Mouse (Mus musculus) retina, embryonic 14.5 days (tissue): Measurements from ENCODE around the gene Pmpcb.
"Not testable (repeated sequence)": the region's sequence is repeated elsewhere in the genome, so short reads cannot be mapped to it uniquely, and the experiment has no call there.

Source experiments
- DNase-seq: peaks from one replicate; pipeline ENCODE4 v3.0.0-alpha.2; 2015; ENCODE audit warnings: low spot score

The Pmpcb gene

DNA sequence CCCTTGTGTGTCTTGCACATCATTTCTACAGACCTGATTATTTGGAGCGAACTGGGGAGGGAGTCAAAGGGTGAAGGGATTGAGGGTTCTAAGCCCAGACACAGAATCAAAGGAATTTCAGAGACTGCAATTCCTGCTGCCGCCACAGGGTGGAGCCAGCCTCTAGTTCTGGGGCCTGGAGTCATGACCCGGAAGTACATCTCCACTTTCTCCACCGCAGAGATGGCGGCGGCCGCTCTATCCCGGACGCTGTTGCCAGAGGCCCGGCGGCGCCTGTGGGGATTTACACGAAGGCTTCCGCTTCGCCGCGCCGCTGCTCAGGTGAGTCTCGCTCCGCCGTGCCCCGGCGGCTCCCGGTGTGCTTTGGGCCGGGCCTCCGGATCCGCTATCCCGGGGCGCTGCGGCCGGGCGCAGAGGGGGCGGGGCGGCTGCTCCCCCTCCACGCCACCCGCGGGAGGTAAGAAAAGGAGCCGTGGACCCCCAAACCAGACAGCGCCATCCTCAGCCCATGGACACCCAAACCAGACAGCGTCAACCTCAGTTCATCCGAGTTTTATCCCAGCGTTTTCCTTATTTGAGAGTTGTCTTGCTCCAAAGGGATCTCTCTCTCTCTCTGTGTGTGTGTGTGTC, at the start of gene Pmpcb:
Pmpcb (plus strand) TSS at position 186 of the 630 bp plus-strand sequence.
- peak; percentile 96 for DNase-seq

DNA sequence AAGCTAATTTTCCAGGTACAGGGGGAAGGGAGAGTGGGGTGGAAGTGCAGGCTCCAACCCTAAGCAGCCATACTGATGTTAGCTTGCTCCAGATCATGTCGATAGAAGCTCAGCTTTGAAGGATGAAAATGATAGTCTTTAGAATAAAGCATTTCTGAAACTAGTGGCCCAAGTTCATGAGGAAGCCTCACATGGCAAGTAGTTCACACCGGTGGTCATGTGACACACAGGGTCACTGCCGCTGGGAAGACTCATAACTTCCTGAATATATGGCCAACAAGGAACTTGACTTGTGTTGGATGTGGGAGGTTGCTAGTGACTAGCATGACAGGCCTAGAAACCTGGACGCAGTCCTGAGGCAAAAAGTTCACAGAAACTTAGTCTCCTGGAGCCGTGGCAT, 44.7 kb upstream of the Pmpcb start:
- no peak for DNase-seq

DNA sequence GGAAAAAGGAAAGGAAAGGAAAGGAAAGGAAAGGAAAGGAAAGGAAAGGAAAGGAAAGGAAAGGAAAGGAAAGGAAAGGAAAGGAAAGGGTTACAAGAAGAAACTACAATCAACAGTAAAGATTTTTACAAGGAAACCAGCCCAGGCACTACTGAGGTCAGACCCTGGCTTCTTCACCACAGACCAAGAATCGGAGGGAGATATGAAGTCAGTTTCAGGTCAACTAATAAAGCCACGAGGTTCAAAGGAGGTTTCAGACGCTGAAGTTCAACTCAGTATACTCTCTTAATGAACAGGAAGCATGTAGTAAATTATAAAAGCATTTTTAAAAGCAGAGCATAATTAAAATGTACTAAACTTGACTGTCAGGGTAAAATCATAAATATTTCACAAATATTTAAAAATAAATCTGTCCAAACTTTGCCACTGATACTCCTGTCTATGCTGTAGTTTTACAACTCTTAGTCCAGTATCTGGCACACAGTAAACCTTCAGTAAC, 43.5 kb upstream of the Pmpcb start:
- DNase-seq, result no peak

DNA sequence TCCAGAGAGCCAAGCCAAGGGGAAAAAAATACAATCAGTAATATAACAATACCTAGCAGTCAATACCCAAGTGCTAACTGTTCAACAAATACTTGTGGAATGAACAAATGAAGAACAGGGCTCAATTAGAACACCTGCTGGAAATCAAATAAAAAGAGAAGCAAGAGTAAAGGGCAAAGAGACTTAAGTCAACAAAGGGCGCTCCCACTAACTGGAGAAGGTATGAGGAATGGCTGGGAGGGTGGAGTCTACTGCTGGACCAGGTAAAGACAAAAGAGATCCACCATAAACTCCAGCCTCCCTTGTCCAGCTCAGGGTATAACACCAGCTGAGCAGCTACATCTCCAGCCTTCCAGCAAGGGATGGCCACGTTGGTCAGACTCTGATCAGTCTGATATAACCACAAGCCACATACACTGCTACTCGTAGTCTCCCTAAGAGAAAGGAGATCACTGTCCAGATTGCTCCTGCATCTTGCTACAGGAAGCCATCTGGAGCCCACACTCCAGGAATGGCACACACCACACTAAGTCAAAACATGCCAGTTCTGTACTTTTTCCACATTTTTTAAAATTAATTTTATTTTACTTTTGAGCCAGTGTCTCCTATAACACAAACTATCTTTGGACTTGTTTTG, 42.0 kb upstream of the Pmpcb start:
- no peak for DNase-seq

DNA sequence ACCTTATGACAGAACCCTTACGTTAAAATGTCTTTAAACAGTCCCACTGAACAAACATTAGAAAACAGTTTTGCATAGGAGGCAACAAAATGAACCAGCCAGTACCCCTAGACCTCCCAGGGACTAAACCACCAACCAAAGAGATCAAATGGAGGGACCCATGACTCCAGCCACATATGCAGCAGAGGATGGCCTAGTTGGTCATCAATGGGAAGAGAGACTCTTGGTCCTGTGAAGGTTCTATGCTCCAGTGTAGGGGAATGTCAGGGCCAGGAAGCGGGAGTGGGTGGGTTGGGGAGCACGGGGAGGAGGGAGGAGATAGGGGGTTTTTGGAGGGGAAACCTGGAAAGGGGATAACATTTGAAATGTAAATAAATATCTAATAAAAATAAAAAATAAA, 37.4 kb upstream of the Pmpcb start:
- DNase-seq, result not testable (repeated sequence)

DNA sequence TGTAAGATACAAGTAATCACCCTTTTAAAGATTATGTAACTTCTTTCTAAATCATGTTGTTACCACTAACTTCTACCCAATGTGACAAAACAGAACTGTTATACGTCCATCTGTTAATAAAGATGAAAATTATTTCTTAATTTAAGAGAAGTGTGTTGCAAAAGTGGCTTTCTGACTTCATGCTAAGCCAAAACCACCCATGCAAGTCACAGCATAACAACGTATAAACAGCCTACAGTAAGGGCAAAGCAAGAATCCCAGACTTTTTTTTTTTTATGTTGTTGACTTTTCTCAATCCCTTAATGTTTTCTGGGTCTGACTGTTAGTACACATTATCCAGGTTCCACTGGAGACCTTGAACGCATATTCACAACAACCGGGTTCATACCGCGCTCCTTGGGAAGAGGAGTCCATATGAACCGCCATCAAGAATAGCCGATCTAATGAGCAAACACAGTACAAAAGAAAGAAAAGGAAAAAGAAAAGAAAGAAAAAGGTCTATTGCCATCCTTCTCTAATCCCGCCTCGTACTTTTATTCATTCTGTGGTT, 36.6 kb upstream of the Pmpcb start:
- peak; percentile 20 for DNase-seq

DNA sequence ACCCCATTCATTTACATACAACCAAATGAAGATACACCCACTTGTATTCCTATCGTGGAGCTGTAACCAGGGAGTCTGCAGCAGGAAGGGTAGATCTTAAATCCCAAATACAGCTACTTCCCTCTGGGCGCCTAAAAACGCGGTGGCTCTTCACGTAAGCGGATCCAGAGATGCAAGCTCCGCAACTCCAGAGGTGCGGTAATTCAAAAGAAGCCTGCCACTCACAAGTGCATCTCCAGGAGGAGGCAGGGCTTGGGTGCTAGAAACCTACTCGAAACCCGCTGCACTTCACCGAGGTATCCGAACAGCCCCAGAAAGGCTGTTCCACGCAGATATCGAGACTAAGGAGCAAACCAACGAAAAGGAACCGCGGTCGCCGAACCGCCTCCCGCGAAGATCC, 36.0 kb upstream of the Pmpcb start:
- no peak for DNase-seq

DNA sequence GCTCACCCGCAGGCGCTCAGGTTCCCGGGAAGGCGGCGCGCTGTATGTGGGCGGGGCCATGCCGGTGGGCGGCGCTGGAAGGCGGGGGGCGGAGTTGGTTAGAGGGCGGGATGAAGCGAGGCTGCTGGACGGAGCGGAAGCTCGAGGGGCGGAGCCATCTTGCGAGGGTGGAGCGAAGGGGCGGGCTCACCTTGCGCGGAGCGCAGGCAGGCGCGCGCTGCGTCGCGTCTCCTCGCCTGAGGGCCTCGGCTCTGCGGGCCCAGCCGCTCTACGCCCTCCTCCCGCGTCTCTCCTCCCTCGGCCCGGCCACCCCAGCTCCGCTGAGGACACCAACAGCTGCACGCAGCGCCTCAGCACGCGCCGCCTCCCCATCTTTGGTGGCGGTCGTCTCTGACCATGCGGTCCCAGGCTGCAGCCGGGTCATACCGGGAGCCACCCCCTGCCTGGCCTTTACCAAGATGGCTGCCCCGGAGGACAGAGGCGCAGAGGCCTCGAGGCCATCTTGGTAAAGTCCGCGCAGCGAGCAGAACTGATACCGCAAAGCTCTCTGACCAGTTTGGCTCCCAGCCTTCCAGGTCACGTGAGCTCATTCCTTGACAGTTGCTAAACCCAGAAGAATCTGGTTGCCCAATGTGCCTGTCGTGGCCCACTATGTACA, 35.5 kb upstream of the Pmpcb start, which contains the start of gene Napepld:
Napepld (minus strand) TSS at position 46 of the 658 bp plus-strand sequence.
- peak; percentile 98 for DNase-seq

DNA sequence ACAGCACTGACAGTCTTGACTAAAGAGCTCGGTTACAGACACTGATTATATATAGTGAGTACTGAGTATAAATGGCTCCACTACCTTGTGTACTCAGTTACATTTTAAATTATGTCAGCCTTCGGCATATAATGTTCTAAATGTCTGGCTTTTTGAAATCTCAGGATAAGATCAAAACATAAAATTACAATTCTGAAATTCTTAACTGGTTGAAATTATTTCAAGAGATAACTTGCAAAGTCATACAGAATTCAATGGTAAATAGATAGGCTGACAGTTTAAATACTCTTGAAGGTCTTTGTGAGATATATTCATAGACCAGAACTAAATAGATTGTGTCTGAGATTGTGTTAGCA, 35.0 kb upstream of the Pmpcb start:
- DNase-seq, result peak; percentile 11

DNA sequence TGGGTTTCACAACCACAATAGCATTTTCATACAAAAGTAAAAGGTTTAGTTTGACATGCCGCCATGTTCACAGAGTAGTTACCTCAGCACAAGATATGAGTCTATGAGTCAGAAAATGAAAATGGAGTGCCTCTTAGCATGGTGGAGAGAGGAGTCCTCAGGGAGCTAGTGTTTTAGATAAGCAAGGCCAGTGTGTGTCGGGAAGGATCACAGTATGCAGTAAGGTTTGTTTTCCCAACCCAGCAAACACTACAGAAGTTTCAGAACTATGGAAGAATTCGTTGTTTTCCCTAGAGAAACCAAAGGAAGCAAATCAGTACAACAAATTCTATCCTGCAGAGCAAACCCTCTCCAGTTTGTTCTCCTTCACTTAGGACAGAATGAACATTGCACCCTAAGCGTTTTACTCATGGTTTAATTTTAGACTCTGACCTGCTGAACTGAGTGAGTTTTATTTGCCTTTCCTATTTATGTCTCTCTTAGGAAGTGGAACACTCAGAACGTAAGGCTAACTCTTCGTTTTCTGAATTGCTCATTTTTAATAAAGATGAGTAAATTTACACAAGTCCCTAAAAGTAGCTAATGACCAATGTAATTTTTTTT, 34.0 kb upstream of the Pmpcb start:
- DNase-seq, result no peak

DNA sequence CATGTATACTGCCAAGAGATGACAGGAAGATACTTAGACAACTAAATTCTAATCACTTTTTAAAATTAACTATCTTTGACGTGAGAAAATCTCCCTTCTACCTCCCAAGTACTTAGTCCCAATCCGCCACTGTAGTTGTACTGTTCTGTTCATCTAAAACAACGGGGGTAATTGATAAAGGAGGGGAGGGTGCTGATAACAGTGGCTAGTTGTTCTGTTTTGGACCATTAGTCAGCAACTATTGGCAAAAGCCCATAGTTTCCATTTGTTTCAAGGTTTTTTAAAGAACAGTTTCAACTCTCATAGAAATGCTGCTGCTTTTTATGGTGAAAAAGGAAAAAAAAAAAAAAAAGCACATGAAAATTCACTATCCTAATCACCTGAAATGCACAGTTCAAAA, 33.2 kb upstream of the Pmpcb start:
- no peak for DNase-seq

DNA sequence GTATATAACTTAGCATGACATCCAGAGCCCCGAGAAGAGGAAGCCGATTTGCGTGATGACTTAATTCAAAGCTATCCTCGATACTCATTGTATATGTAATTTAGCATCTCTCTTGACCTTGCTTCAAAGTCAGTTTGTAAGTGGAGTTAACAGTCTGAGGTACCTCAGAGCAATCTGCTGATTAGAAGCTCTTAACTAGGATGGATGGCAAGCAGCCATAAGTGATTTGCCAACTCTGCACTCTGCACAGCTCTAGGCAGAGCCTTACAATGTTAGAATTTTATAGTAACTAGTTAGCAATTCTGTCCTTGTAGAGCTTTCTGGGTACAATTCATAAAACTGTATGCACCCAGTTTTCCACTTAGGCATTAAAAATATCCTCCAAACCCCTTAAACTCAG, 30.4 kb upstream of the Pmpcb start:
- no peak for DNase-seq

DNA sequence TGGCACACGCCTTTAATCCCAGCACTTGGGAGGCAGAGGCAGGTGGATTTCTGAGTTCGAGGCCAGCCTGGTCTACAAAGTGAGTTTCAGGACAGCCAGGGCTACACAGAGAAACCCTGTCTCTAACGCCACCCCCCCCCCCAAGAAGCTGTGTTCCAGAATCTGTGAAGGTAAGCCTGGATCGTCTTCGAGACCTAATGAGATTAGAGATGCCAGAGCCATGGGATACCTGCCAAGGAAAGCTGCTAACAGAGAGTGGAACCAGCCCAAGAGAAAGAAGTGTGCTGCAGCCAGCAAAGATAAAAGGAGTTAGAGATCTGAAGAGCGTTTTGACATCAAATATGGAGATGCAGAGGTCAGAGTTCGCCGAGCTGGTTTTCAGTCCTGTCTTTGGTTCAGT, 28.9 kb upstream of the Pmpcb start:
- not testable (repeated sequence) for DNase-seq

DNA sequence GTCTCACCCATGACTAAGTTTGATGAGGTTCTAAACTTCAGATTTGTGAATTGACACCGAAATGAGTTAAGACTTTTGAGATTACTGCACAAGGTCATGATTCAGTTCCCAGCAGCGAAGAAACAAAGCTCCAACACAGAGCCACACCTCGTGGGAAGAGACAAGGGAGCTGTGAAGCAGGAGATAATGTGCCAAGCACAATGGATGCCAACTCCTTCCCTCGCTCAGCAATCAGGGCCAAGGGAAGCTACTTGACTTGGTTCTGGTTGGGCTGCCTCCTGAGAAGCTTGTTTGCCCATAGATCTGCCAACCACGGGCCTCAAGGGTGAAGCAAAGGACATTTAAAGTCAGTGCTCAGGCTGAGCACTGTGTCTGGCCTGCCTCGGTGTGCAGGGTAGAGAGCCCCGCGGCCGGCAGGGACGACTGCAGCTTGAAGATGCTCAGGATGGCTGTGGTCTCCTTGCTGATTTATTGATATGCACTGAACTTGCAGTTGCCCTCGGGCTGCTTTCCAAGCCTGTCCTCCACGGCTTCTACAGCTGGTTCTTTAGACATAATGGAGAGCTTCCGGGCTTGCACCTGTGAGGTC, 24.7 kb upstream of the Pmpcb start:
- no peak for DNase-seq

DNA sequence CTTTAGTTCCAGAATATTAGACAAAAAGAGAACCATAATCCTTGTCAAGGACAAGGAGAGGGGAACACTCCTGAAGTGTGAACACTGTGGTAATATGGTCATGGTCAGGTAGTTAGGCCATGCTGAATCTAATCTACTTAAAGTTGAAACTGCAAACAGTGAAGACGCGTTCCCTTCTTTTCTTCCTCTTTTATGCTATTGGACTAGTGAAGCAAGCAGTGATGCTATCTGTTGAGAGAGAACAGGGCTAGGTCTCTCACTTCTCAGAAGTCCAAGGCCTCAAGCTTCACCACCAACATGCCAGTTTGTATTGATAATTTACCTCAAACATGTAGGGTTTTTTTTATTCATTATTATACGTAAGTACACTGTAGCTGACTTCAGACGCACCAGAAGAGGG, 22.5 kb upstream of the Pmpcb start:
- no peak for DNase-seq

DNA sequence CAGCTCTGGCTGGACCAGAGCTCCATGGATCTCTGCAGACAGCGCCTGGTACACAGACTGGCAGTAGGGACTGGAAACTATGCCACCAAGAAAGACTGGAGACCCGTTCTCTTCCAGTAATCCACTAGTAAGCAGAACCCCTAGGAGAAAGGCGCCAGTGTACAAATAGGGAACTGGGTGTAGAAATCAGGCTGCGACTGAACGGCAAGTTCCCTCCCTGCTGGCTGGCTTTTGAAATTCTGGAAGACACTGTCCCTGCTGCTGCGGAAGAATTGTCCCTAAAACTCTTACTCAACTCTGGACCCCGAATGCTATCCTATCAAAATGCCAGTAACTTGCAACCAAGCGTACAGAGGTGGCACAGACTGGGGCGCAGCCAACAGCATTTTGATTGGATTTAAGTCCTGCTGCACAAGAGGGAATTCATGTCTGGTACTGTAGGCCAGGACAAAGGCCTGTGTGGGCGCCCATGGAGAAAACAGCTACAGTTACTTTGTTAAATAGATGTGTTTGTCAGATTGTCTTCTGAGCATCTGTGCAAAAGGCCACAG, 19.7 kb upstream of the Pmpcb start:
- no peak for DNase-seq

DNA sequence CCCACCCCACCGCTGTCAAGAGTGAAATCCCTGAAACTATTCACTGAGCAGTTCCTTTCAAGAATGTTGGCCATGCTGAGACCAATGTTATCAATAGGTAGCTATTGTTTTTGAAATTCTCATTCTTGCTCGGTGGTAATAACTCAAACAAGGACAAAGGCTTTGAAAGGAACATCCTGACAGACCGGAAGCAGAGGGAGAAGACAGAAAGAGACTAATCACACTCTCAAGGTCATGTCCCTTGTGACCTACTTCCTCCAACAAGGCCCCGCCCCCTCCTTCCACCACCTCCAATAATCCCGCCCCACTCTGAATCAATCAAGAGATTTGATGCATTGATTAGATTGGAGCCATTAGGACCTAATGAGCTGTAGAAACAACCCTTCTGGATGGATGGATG, 18.4 kb upstream of the Pmpcb start:
- no peak for DNase-seq

DNA sequence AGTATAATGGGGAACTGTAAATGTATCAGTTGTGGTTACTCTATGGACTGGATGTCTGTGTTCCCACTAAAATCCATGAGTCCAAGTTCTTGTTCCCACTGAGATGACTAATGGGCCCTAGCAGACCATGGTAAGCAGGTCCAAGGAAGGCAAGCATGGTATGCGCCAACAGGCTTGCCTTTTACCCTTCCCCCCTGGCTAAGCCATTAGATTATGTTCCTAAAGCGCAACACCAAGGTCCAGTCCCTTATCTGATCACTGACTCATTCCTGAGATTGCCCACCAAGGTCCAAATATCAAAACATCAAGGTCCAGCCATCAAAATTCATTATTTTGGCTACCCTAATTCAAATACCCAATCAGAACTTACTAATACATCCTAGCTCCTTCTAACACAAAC, 17.7 kb upstream of the Pmpcb start:
- no peak for DNase-seq

DNA sequence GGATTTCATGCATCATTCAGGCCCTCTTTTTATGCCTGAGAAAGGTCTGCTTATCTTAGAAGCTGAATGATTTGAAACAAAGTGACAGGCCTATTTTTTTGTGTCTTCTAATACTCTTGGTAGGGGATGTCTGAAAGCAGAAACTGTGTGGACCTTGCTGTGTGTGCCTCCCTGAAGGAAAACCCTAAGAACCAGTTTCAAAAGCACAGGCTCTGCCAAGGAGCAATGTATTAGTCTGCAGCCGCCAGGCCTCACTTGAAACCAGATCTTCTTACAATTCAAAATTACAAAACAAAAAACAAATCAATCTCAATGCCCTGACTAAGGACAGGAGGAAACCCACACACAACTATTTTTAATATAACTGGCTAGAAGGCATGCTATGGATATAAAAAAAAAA, 12.5 kb upstream of the Pmpcb start:
- no peak for DNase-seq

DNA sequence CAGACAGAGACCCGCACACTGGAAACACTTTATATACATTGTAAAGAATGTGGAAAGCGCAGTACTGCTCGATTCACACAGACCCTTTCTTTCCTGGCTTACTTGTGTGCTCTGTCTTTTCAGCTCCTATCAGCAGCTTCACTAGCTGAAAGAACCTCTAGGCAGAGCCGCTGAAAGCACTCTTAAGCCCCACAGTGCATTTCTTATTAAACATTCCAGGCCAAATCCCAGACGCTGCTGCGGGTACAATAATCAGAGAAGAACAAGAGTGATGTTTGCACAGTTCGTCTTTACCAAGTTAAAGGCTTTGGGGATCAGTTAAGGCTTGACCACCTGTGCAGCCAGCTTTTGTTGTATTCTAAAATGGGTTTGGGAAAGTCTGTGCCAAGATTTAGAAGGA, 12.1 kb upstream of the Pmpcb start:
- DNase-seq, result peak; percentile 36

DNA sequence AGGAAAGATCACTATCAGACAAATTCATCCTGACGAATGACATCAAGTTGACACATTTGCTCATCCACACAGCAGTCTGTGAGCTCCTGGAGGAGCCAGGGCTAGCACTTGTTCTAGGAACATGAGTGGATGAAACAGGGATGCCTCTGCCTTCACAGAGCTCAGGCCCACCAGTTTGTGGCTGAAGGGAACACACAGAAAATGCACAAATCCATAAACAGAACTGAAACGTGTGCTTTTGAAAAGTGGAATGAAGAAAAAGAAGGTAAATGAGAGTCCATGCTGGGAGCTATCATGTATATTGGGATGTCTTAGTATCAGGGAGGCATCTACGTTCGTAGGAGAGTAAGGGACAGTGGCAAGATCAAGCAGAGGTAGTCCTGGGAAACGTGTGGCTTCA, 7.8 kb upstream of the Pmpcb start:
- no peak for DNase-seq
